Mouse (Mus musculus): ENCODE data around the gene Rps7. TPM values are rescaled to one million over a fixed set of nuclear protein-coding genes. Genes with fewer than 3 reads are reported as not detected.
A peak's percentile ranks its signal among the peaks of the same experiment; 100 is the strongest.

The Rps7 gene
- 417 and 491 TPM in 2 replicates for polyA plus RNA-seq (2015; fragmentation: Nextera tagmentation; extraction: Ambion mirVana)

DNA sequence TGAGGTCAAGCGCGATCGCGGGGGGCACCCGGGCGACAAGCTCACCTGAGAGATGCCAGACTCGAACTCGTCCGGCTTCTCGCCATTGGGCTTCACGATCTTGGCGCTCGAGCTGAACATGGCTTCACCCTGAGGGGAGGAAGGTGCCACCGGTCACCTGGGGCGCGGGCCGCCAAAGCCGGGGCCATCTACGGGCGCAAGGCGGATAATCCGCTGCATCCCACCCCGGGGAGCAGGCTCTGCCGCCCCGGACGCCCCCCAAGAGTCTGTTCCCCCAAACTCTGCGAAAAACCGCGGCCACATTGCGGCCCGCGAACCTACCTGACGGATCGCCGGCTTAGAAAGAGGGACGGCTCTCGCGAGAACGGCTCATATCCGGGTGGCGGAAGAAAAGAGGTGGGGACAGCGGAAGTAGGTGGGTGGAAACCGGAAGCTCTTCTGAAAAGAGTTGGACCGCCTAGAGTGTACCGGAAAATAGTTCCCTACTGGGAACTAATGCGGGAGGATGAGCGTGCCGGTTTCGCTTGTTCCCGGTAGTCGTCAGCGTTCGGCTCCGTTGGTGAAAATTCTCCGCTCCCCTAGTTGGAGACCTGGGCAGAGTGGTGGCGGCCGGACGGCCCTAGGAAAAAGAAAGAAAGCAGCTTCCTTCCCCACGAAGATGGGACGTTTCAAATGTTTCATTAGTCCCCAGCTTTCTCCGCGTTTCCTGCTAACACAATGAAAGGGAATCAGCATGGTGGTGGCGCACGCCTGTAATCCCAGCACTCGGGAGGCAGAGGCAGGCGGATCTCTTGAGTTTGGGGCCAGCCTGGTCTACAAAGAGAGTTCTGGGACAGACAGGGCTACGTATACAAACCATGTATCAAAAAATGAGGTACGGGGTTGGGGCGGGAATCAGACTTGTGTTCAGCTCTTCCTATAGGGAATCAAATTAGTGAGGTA lies at the start of gene Rps7:
Rps7 (minus strand) TSS at position 419 of the 942 bp plus-strand sequence.
- WGBS = 6% methylated on average over 69 of the region's 69 CpGs
- H3K36me3 ChIP-seq = peaks cover 32% of the 10 kb centered on the region
- ATAC-seq (ENCODE audit: low FRiP score) = peak; percentile 97
- H3K9me3 ChIP-seq (replicated peaks) = no peaks in the 10 kb centered on the region
- H3K9ac ChIP-seq (replicated peaks) = peak within 1 kb of the TSS; percentile 95
- no peaks in the 10 kb centered on the region for H3K27me3 ChIP-seq (replicated peaks)
- peak within 1 kb of the TSS; percentile 67 for H3K4me2 ChIP-seq
- H3K27ac ChIP-seq (replicated peaks) = peak within 1 kb of the TSS; percentile 92
- H3K4me3 ChIP-seq (replicated peaks) = peak within 1 kb of the TSS; percentile 87
- peaks cover 38% of the 10 kb centered on the region for H3K4me1 ChIP-seq

DNA sequence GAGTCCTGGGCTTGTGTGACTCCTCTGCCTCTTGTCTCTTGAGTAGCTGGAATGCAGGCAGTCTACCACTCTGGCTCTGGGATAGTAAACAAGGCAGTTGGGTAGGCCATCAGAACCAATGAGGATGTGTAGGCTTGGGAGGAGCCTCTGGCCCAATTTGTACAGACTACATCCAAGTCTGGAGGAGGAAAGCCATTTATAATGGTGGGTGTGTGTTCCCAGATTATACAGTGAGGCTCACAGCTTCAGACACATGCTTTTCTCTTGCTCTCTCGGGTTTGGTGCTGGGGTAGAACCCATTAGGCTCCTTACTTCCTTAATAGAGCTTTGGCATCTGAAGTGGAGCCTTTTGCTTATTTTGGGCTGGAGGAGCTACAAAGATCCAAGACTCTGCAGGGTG lies 48.9 kb upstream of the Rps7 start:
- Histone ChIP-seq H3K27ac (replicated peaks) (no peak overlapping the region), H3K9me3 (replicated peaks) (no peaks in the 10 kb centered on the region), H3K4me3 (replicated peaks) (no peak overlapping the region), H3K4me1 (peaks cover 11% of the 10 kb centered on the region; the same call in 1 of the 2 replicates), H3K36me3 (peaks cover 12% of the 10 kb centered on the region; the same call in 1 of the 2 replicates), H3K4me2 (no peak overlapping the region), H3K27me3 (replicated peaks) (no peaks in the 10 kb centered on the region), H3K9ac (replicated peaks) (no peak overlapping the region)
- WGBS = 69% methylated on average over 1 of the region's 1 CpGs
- no peak for ATAC-seq (ENCODE audit: low FRiP score)

DNA sequence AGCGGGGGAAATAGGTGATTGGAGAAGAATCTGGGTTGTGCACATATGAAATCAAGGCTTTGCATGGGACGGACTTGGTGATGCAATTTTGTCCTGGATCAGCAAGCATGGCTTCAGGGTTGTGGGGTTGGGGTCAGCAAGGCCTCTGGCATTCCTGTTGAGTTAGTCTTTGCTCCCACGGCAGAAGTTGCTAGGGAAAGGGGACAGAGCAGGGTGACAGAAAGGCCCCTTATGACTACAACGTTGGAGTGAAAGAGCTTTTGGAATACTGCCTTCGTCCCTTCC lies 40.1 kb upstream of the Rps7 start:
- Histone ChIP-seq H3K9me3 (replicated peaks) (no peaks in the 10 kb centered on the region), H3K27ac (replicated peaks) (peak overlapping the region; percentile 93), H3K27me3 (replicated peaks) (no peaks in the 10 kb centered on the region), H3K4me1 (peaks cover 18% of the 10 kb centered on the region), H3K4me3 (replicated peaks) (peak overlapping the region; percentile 54), H3K36me3 (peaks cover 5% of the 10 kb centered on the region; the same call in 1 of the 2 replicates), H3K4me2 (peak overlapping the region; percentile 62), H3K9ac (replicated peaks) (peak overlapping the region; percentile 72)
- no peak for ATAC-seq (ENCODE audit: low FRiP score)
- 77% methylated on average over 5 of the region's 5 CpGs for WGBS

DNA sequence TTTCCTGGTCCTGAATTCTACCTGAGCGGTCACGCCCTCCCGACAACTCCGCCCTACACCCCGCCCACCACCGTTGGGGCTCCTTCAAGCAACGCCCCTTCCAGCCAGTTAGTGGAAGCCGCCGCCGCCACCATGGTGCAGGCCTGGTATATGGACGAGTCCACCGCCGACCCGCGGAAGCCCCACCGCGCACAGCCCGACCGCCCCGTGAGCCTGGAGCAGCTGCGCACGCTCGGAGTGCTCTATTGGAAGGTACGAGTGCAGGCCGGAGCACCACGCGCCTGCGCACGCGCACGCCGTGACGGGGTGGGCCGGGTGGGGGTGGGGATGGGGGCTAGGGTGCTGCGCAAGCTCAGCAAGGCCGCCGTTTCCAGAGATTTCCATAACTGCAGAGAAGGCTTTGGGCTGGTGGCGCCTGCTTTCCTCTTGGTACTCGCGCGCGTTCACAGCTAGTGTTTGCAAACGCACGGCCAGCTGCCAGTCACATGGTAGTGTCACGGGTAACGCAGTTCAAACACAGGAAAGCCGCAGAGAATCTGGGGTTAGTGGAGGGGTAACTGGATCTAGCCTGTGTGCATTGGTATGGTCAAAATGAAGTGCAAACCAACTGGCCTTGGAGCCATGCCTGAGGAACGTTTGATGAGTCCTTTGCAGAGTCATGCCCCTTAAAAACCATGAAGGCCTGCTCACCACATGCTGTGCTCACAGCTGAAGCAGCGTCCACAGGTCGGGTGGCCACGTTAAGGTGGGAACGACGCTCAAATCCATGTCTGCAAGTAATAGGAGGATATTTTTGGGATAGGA lies 39.6 kb upstream of the Rps7 start, which contains the start of gene Adi1:
Adi1 (plus strand) TSS at position 111 of the 804 bp plus-strand sequence.
- Histone ChIP-seq H3K9me3 (replicated peaks) (no peaks in the 10 kb centered on the region), H3K4me1 (peaks cover 18% of the 10 kb centered on the region), H3K27ac (replicated peaks) (peak within 1 kb of the TSS; percentile 93), H3K27me3 (replicated peaks) (no peaks in the 10 kb centered on the region), H3K4me2 (peak within 1 kb of the TSS; percentile 62), H3K36me3 (peaks cover 5% of the 10 kb centered on the region; the same call in 1 of the 2 replicates), H3K9ac (replicated peaks) (peak within 1 kb of the TSS; percentile 72), H3K4me3 (replicated peaks) (peak within 1 kb of the TSS; percentile 54)
- peak; percentile 97 for ATAC-seq (ENCODE audit: low FRiP score)
- 2% methylated on average over 53 of the region's 53 CpGs for WGBS

DNA sequence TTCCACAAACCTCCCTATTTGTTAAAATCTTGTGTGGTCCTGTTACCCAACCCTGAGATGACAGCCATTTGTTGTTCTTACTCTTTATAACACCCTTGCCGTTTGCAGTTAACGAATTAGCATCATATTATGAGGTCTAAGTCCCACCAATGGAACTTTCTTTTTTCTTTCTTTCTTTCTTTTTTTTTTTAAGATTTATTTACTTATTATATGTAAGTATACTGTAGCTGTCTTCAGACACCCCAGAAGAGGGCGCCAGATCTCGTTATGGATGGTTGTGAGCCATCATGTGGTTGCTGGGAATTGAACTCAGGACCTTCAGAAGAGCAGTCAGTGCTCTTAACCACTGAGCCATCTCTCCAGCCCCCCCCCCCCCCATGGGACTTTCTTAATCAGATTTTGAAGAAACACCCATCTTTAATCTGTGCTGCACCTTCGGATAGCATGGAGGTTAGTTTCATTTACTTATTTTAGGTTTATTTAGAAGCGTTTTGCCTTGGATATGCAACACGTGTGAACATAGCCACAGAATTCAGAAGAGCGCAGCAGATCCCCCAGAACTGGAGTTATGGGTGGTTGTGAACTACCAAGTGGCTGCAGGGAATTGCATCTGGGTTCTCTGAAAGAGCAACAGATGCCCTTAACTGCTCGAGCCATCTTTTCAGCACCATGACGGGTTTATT lies 38.4 kb upstream of the Rps7 start:
- no peak for ATAC-seq (ENCODE audit: low FRiP score)
- H3K4me2 ChIP-seq = peak overlapping the region; percentile 62
- peak overlapping the region; percentile 54 for H3K4me3 ChIP-seq (replicated peaks)
- no peaks in the 10 kb centered on the region for H3K27me3 ChIP-seq (replicated peaks)
- no peaks in the 10 kb centered on the region for H3K9me3 ChIP-seq (replicated peaks)
- H3K27ac ChIP-seq (replicated peaks) = peak overlapping the region; percentile 93
- WGBS = 89% methylated on average over 10 of the region's 10 CpGs
- H3K4me1 ChIP-seq = peaks cover 18% of the 10 kb centered on the region
- H3K36me3 ChIP-seq = peaks cover 5% of the 10 kb centered on the region; the same call in 1 of the 2 replicates
- peak overlapping the region; percentile 72; the same call in 1 of the 2 replicates for H3K9ac ChIP-seq (replicated peaks)

DNA sequence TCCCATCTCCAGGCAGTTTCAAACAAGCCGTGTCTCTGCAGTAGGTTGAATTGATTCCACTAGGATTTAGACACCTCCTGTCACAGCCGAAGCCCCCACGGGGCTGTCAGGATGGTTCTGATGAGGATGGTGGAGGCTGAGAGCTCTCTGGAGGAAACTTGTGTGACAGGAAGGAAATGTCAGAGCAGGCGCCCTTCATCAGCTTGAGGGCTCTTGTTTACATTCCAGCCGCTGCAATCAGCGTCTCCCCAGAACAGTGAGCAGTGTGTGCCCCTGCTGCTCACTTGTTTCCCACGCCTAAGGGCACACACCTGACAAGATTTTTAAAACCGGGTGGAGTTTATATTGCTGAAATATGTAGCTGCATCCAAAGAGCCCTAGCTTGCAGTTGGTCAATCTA lies 31.5 kb upstream of the Rps7 start:
- Histone ChIP-seq H3K36me3 (no peaks in the 10 kb centered on the region; the same call in 1 of the 2 replicates), H3K27ac (replicated peaks) (no peak overlapping the region), H3K4me3 (replicated peaks) (no peak overlapping the region), H3K9ac (replicated peaks) (no peak overlapping the region), H3K4me1 (no peaks in the 10 kb centered on the region), H3K27me3 (replicated peaks) (no peaks in the 10 kb centered on the region), H3K9me3 (replicated peaks) (no peaks in the 10 kb centered on the region), H3K4me2 (no peak overlapping the region)
- WGBS = 57% methylated on average over 8 of the region's 8 CpGs
- ATAC-seq (ENCODE audit: low FRiP score) = no peak

DNA sequence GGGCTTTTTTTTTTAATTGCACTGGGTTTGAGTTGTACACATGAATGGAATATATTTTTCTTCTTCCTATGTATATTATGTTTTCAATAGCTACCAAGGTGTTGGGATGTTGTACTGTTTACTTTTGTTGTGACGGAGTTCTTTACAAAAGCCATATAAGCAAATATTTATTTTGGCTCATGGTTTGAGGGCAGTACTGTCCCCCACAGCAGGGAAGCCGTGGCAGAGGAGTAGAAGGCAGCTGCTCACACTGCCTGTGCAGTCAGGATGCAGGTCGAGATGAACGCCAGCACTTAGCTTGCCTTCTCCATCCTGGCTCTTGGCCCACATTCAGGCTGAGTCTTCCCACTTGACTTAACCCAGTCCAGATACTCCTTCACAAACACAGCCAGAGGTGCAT lies 31.0 kb upstream of the Rps7 start:
- Histone ChIP-seq H3K4me3 (replicated peaks) (no peak overlapping the region), H3K36me3 (no peaks in the 10 kb centered on the region; the same call in 1 of the 2 replicates), H3K27me3 (replicated peaks) (no peaks in the 10 kb centered on the region), H3K4me1 (no peaks in the 10 kb centered on the region), H3K4me2 (no peak overlapping the region), H3K9ac (replicated peaks) (no peak overlapping the region), H3K27ac (replicated peaks) (no peak overlapping the region), H3K9me3 (replicated peaks) (no peaks in the 10 kb centered on the region)
- ATAC-seq (ENCODE audit: low FRiP score) = no peak
- WGBS = 77% methylated on average over 4 of the region's 4 CpGs

DNA sequence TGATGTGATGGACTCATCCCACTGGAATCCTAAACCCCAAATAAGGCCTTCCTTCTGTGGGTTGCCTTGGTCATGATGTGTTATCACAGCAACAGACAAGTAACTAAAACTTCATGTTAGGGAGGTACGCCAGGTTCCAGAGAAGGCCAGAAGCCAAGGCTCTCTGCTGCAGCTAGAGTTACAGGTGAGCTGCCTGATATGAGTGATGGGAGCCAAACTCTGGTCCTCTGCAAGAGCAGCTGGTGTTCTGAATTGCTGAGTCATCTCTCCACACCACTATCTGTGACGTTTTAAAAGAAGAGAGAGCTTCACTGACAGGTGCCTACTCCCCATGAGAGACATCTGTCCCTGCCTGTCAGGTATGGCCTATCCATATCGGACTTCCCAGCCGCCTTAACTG lies 26.9 kb upstream of the Rps7 start:
- Histone ChIP-seq H3K4me3 (replicated peaks) (no peak overlapping the region), H3K27ac (replicated peaks) (no peak overlapping the region), H3K4me1 (no peaks in the 10 kb centered on the region), H3K4me2 (no peak overlapping the region), H3K27me3 (replicated peaks) (no peaks in the 10 kb centered on the region), H3K36me3 (peaks cover 37% of the 10 kb centered on the region), H3K9ac (replicated peaks) (no peak overlapping the region), H3K9me3 (replicated peaks) (no peaks in the 10 kb centered on the region)
- WGBS = 87% methylated on average over 4 of the region's 4 CpGs
- ATAC-seq (ENCODE audit: low FRiP score) = no peak

DNA sequence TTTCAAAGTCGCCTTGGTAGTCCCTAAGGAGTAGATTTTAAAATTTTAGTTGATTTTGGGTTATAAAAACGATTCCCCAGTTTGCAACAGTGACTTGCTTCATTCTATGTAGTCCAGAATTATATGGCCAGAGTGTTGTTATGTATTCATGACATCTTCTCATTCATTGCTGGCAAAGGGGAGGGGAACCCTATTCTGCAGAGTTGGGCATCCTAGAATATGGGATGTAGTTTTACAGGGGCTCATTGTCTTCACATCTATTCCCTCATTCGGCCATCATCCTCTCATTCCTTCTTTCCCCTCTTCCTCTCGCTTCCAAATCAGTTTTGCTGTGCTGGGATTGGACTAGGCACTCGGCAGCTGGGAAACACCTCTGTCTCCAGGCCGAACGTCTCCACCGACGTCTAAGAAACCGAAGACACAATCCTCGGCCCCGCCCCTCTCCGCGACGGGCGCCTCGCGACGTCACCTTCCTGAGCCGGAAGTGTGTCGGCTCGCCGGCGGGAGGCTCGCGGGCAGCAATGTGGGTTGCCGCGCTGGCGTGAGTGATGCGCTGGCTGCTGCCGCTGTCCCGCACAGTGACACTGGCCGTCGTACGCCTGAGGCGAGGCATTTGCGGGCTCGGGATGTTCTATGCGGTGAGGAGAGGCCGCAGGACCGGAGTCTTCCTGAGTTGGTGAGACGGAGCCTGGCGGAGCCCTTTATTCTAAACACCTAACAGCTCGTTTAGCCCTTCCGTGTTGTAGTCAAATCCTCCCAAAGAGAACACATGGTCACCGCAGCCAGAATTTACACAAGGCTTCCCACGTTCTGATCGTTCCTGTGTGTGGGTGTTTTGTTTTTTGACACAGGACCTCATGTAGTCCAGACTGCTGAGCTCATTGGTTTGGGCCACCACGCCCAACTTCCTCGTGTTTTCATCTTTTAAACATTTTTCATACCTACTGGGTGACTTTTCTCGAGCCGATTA lies 13.7 kb upstream of the Rps7 start, which contains the start of gene Rnaseh1:
Rnaseh1 (plus strand) TSS at position 462 of the 970 bp plus-strand sequence.
- H3K4me2 ChIP-seq = peak within 1 kb of the TSS; percentile 78
- peaks cover 17% of the 10 kb centered on the region for H3K4me1 ChIP-seq
- peak; percentile 97 for ATAC-seq (ENCODE audit: low FRiP score)
- WGBS = 2% methylated on average over 52 of the region's 52 CpGs
- H3K27ac ChIP-seq (replicated peaks) = peak within 1 kb of the TSS; percentile 89
- no peaks in the 10 kb centered on the region for H3K9me3 ChIP-seq (replicated peaks)
- H3K4me3 ChIP-seq (replicated peaks) = peak within 1 kb of the TSS; percentile 75
- H3K36me3 ChIP-seq = peaks cover 11% of the 10 kb centered on the region
- H3K27me3 ChIP-seq (replicated peaks) = 0 out of 2 replicates have a peak, but pooled peaks cover 8% of the 10 kb centered on the region
- H3K9ac ChIP-seq (replicated peaks) = peak within 1 kb of the TSS; percentile 78

DNA sequence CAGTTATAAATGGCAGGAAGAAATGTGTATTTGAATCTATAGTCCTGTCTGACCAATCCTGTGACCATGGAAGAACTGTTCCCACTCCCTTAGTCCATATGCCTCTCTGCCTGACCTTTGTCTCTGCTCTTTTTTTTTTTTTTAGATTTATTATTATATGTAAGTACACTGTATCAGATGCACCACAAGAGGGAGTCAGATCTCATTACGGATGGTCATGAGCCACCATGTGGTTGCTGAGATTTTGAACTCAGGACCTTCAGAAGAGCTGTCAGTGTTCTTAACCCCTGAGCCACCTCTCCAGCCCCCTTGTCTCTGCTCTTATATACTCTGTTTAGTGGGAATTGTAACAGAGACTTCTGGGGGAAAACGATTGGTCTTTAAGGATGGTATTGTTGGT lies 3.0 kb upstream of the Rps7 start:
- Histone ChIP-seq H3K9ac (replicated peaks) (no peak overlapping the region), H3K36me3 (peaks cover 2% of the 10 kb centered on the region), H3K4me3 (replicated peaks) (no peak overlapping the region), H3K27me3 (replicated peaks) (0 out of 2 replicates have a peak, but pooled peaks cover 2% of the 10 kb centered on the region), H3K4me2 (no peak overlapping the region), H3K4me1 (peaks cover 17% of the 10 kb centered on the region), H3K9me3 (replicated peaks) (no peaks in the 10 kb centered on the region), H3K27ac (replicated peaks) (no peak overlapping the region)
- 82% methylated on average over 2 of the region's 2 CpGs for WGBS
- ATAC-seq (ENCODE audit: low FRiP score) = no peak

All from neural tube, embryonic 15.5 days (tissue).